Mouse (Mus musculus): ENCODE measurements at regions not wholly inside any gene's neighbourhood (a gene's known extent, or its start where the extent isn't known, plus 50 kb on each side); places are given as distances from the start of the nearest gene placed in this dataset.
"Not testable (repeated sequence)": the region's sequence is repeated elsewhere in the genome, so short reads cannot be mapped to it uniquely, and the experiment has no call there.

- TF ChIP-seq POLR2A (IDR thresholded peaks at IDR 0.05; ENCODE audit: low read depth, low read length); CTCF (IDR thresholded peaks at IDR 0.05; ENCODE audit: extremely low read depth, insufficient read length, insufficient replicate concordance, low read depth, low read length): not testable (repeated sequence)
These were observed 238.5 kb downstream of the Gm21738 start for GRCm38 (mm10) chr14:19180203-19180602.

Measured in small intestine, adult 2 months (tissue).